ENCODE assay signal across 9 mouse cellular contexts in genomic region chr1:170907456-170908191, GRCm38 (mm10). TPM values are rescaled to one million over a fixed set of nuclear protein-coding genes. Genes with fewer than 3 reads are reported as not detected.
A peak's percentile ranks its signal among the peaks of the same experiment; 100 is the strongest.
DNase-seq lines count a peak whose midpoint lies in the region; ATAC-seq and TF ChIP-seq lines count a peak whose summit lies in the region.
"Had no signal": no experiment of that assay in that cellular context is flagged by ENCODE, and none has a peak within 500 bp of the region (broad histone marks: within the 10 kb centered on the region; RNA-seq: fewer than 3 reads in every experiment).

No protein-coding gene starts in this region.

- H3K36me3 ChIP-seq in lung, embryonic 14.5 days (ENCODE audit: insufficient read depth): no peaks in the 10 kb centered on the region
- H3K36me3 ChIP-seq in hindbrain, embryonic 16.5 days (ENCODE audit: control insufficient read depth, insufficient read depth, low read length): no peaks in the 10 kb centered on the region
- H3K36me3 ChIP-seq in liver, embryonic 11.5 days (ENCODE audit: control insufficient read depth, insufficient read depth, low read length): no peaks in the 10 kb centered on the region
- H3K36me3 ChIP-seq in neural tube, embryonic 13.5 days: no peaks in the 10 kb centered on the region

- peak; percentile 74 for DNase-seq in lung, embryonic 14.5 days
- DNase-seq in lung, postnatal 25 days (ENCODE audit: low spot score): no peak
- DNase-seq in liver, embryonic 11.5 days (ENCODE audit: low spot score): peak; percentile 44
- no peak for DNase-seq in c-Kit-positive CD71-positive TER-119-positive erythroid progenitor cells, embryonic 14.5 days (ENCODE audit: low spot score)

- under 1% methylated on average over 71 of the region's 71 CpGs for WGBS in lung, embryonic 14.5 days
- WGBS in hindbrain, embryonic 16.5 days: under 1% methylated on average over 68 of the region's 71 CpGs
- WGBS in liver, embryonic 11.5 days: 2% methylated on average over 71 of the region's 71 CpGs
- WGBS in neural tube, embryonic 13.5 days: under 1% methylated on average over 71 of the region's 71 CpGs

- H3K27me3 ChIP-seq in lung, embryonic 14.5 days (ENCODE audit: insufficient read depth, low read length): peaks cover 30% of the 10 kb centered on the region
- H3K27me3 ChIP-seq in hindbrain, embryonic 16.5 days (replicated peaks; ENCODE audit: control insufficient read depth, insufficient read depth, low read length): peaks cover 2% of the 10 kb centered on the region
- H3K27me3 ChIP-seq in liver, embryonic 11.5 days (replicated peaks; ENCODE audit: control insufficient read depth, insufficient read depth, low read length): peaks cover 43% of the 10 kb centered on the region
- H3K27me3 ChIP-seq in neural tube, embryonic 13.5 days: peaks cover 75% of the 10 kb centered on the region

- peak overlapping the region; percentile 16 for H3K9ac ChIP-seq in lung, embryonic 14.5 days
- peak overlapping the region; percentile 71 for H3K9ac ChIP-seq in hindbrain, embryonic 16.5 days (ENCODE audit: low read depth, low read length)
- H3K9ac ChIP-seq in liver, embryonic 11.5 days (ENCODE audit: low read depth, low read length): 0 out of 2 replicates have a peak overlapping the region, but pooled peaks have one; percentile 12
- H3K9ac ChIP-seq in neural tube, embryonic 13.5 days: peak overlapping the region; percentile 71

- no peak for TF ChIP-seq CTCF in lung, embryonic 14.5 days (IDR thresholded peaks at IDR 0.05; ENCODE audit: low read depth)
- no peak for TF ChIP-seq CTCF in bone marrow macrophage, adult 2 months (IDR thresholded peaks at IDR 0.05; ENCODE audit: low read depth, low read length)
- TF ChIP-seq CTCF in embryonic fibroblast, embryonic 13.5 days (IDR thresholded peaks at IDR 0.05; ENCODE audit: borderline replicate concordance, insufficient read depth, low read length): no peak

- no peak overlapping the region for H3K27ac ChIP-seq in lung, embryonic 14.5 days (ENCODE audit: low read depth)
- no peak overlapping the region for H3K27ac ChIP-seq in bone marrow macrophage, adult 2 months (ENCODE audit: insufficient read depth, low read depth, low read length)
- H3K27ac ChIP-seq in embryonic fibroblast, embryonic 13.5 days (ENCODE audit: insufficient read depth, low read length): no peak overlapping the region
- 0 out of 2 replicates have a peak overlapping the region, but pooled peaks have one; percentile 4 for H3K27ac ChIP-seq in hindbrain, embryonic 16.5 days (ENCODE audit: low read depth, low read length)
- H3K27ac ChIP-seq in liver, embryonic 11.5 days (ENCODE audit: low read depth, low read length): no peak overlapping the region
- H3K27ac ChIP-seq in neural tube, embryonic 13.5 days (replicated peaks): no peak overlapping the region
- H3K27ac ChIP-seq: macrophage had no signal

- ATAC-seq in lung, embryonic 14.5 days (ENCODE audit: insufficient read depth): peak; percentile 78; the same call in 1 of the 2 replicates
- ATAC-seq in hindbrain, embryonic 16.5 days: peak; percentile 82
- ATAC-seq in liver, embryonic 11.5 days (replicated peaks; ENCODE audit: low FRiP score): peak; percentile 36
- ATAC-seq in neural tube, embryonic 13.5 days (ENCODE audit: low read depth): peak; percentile 87

- peak overlapping the region; percentile 91 for H3K4me2 ChIP-seq in lung, embryonic 14.5 days
- peak overlapping the region; percentile 97 for H3K4me2 ChIP-seq in hindbrain, embryonic 16.5 days (ENCODE audit: low read length)
- H3K4me2 ChIP-seq in liver, embryonic 11.5 days: peak overlapping the region; percentile 80
- H3K4me2 ChIP-seq in neural tube, embryonic 13.5 days: peak overlapping the region; percentile 74

- no peaks in the 10 kb centered on the region for H3K9me3 ChIP-seq in lung, embryonic 14.5 days (ENCODE audit: low read depth, low read length)
- no peaks in the 10 kb centered on the region for H3K9me3 ChIP-seq in hindbrain, embryonic 16.5 days (ENCODE audit: control insufficient read depth, low read length)
- no peaks in the 10 kb centered on the region for H3K9me3 ChIP-seq in liver, embryonic 11.5 days (ENCODE audit: control insufficient read depth, low read length)
- H3K9me3 ChIP-seq in neural tube, embryonic 13.5 days: no peaks in the 10 kb centered on the region

- no peak for TF ChIP-seq POLR2A in bone marrow macrophage, adult 2 months (IDR thresholded peaks at IDR 0.05; ENCODE audit: borderline replicate concordance, low read depth, low read length)
- no peak for TF ChIP-seq POLR2A in embryonic fibroblast, embryonic 13.5 days (IDR thresholded peaks at IDR 0.05; ENCODE audit: low read depth, low read length)

- H3K4me1 ChIP-seq in lung, embryonic 14.5 days (ENCODE audit: insufficient read depth): peaks cover 7% of the 10 kb centered on the region; the same call in 1 of the 2 replicates
- H3K4me1 ChIP-seq in bone marrow macrophage, adult 2 months (ENCODE audit: control insufficient read depth, insufficient read depth, low read length): peaks cover 29% of the 10 kb centered on the region
- H3K4me1 ChIP-seq in embryonic fibroblast, embryonic 13.5 days (ENCODE audit: control insufficient read depth, insufficient read depth, low read length): no peaks in the 10 kb centered on the region
- peaks cover 7% of the 10 kb centered on the region for H3K4me1 ChIP-seq in hindbrain, embryonic 16.5 days (ENCODE audit: control insufficient read depth, insufficient read depth, low read depth, low read length)
- peaks cover 6% of the 10 kb centered on the region; the same call in 1 of the 2 replicates for H3K4me1 ChIP-seq in liver, embryonic 11.5 days (replicated peaks; ENCODE audit: control insufficient read depth, insufficient read depth, low read length)
- H3K4me1 ChIP-seq in neural tube, embryonic 13.5 days (replicated peaks): peaks cover 17% of the 10 kb centered on the region

- H3K4me3 ChIP-seq in lung, embryonic 14.5 days (ENCODE audit: low read depth, low read length): peak overlapping the region; percentile 50
- peak overlapping the region; percentile 54 for H3K4me3 ChIP-seq in bone marrow macrophage, adult 2 months (ENCODE audit: insufficient read depth, low read length)
- peak overlapping the region; percentile 19 for H3K4me3 ChIP-seq in embryonic fibroblast, embryonic 13.5 days (ENCODE audit: insufficient read depth, low read length)
- peak overlapping the region; percentile 66 for H3K4me3 ChIP-seq in hindbrain, embryonic 16.5 days (ENCODE audit: low read length)
- H3K4me3 ChIP-seq in liver, embryonic 11.5 days (ENCODE audit: low read depth, low read length): peak overlapping the region; percentile 48
- H3K4me3 ChIP-seq in neural tube, embryonic 13.5 days: peak overlapping the region; percentile 52

RNA-seq across cellular contexts. Expression of gene Fcrlb, which starts 5.1 kb away (rescaled TPM):
- polyA plus RNA-seq in lung, embryonic 14.5 days (2014; fragmentation: Nextera tagmentation; extraction: Ambion mirVana): not detected in 2 replicates
- polyA plus RNA-seq in bone marrow macrophage, adult 2 months (2012; ENCODE audit: insufficient read depth, insufficient read length, missing spikeins): 0.63 TPM in 1 of 2 replicates, not detected in the other
- polyA plus RNA-seq in embryonic fibroblast, embryonic 13.5 days (2011; ENCODE audit: insufficient read length, low read depth, missing spikeins): not detected in 2 replicates
- polyA plus RNA-seq in hindbrain, embryonic 16.5 days (2015; fragmentation: Nextera tagmentation; extraction: Ambion mirVana): 1.1 and 1.2 TPM in 2 replicates
- 0.14 TPM in 1 of 2 replicates, not detected in the other for polyA plus RNA-seq in liver, embryonic 11.5 days (2014; fragmentation: Nextera tagmentation; extraction: Ambion mirVana)
- polyA plus RNA-seq in neural tube, embryonic 13.5 days (2015; fragmentation: Nextera tagmentation; extraction: Ambion mirVana): 0.39 and 0.50 TPM in 2 replicates
- polyA plus RNA-seq: macrophage had no signal

RNA-seq across cellular contexts. Expression of gene Fcrla, which starts 19.8 kb away (rescaled TPM):
- not detected in 2 replicates for polyA plus RNA-seq in lung, embryonic 14.5 days (2014; fragmentation: Nextera tagmentation; extraction: Ambion mirVana)
- 0.84 TPM in 1 of 2 replicates, not detected in the other for polyA plus RNA-seq in bone marrow macrophage, adult 2 months (2012; ENCODE audit: insufficient read depth, insufficient read length, missing spikeins)
- not detected in 2 replicates for polyA plus RNA-seq in embryonic fibroblast, embryonic 13.5 days (2011; ENCODE audit: insufficient read length, low read depth, missing spikeins)
- polyA plus RNA-seq in hindbrain, embryonic 16.5 days (2015; fragmentation: Nextera tagmentation; extraction: Ambion mirVana): not detected in 2 replicates
- 0.35 and 0.45 TPM in 2 replicates for polyA plus RNA-seq in liver, embryonic 11.5 days (2014; fragmentation: Nextera tagmentation; extraction: Ambion mirVana)
- polyA plus RNA-seq in neural tube, embryonic 13.5 days (2015; fragmentation: Nextera tagmentation; extraction: Ambion mirVana): not detected in 2 replicates

RNA-seq across cellular contexts. Expression of gene Dusp12, which starts 22.3 kb away (rescaled TPM):
- 36.7 and 39.9 TPM in 2 replicates for polyA plus RNA-seq in lung, embryonic 14.5 days (2014; fragmentation: Nextera tagmentation; extraction: Ambion mirVana)
- 11.2 and 16.8 TPM in 2 replicates for polyA plus RNA-seq in bone marrow macrophage, adult 2 months (2012; ENCODE audit: insufficient read depth, insufficient read length, missing spikeins)
- polyA plus RNA-seq in embryonic fibroblast, embryonic 13.5 days (2011; ENCODE audit: insufficient read length, low read depth, missing spikeins): 20.0 and 28.4 TPM in 2 replicates
- polyA plus RNA-seq in hindbrain, embryonic 16.5 days (2015; fragmentation: Nextera tagmentation; extraction: Ambion mirVana): 44.0 and 47.0 TPM in 2 replicates
- polyA plus RNA-seq in liver, embryonic 11.5 days (2014; fragmentation: Nextera tagmentation; extraction: Ambion mirVana): 34.8 and 36.7 TPM in 2 replicates
- 39.5 and 45.3 TPM in 2 replicates for polyA plus RNA-seq in neural tube, embryonic 13.5 days (2015; fragmentation: Nextera tagmentation; extraction: Ambion mirVana)

RNA-seq across cellular contexts. Expression of gene Gm26620, which starts 22.8 kb away (rescaled TPM):
- 0.66 TPM in 1 of 2 replicates, not detected in the other for polyA plus RNA-seq in lung, embryonic 14.5 days (2014; fragmentation: Nextera tagmentation; extraction: Ambion mirVana)
- not detected in 2 replicates for polyA plus RNA-seq in bone marrow macrophage, adult 2 months (2012; ENCODE audit: insufficient read depth, insufficient read length, missing spikeins)
- not detected in 2 replicates for polyA plus RNA-seq in embryonic fibroblast, embryonic 13.5 days (2011; ENCODE audit: insufficient read length, low read depth, missing spikeins)
- 0.59 and 1.3 TPM in 2 replicates for polyA plus RNA-seq in hindbrain, embryonic 16.5 days (2015; fragmentation: Nextera tagmentation; extraction: Ambion mirVana)
- polyA plus RNA-seq in liver, embryonic 11.5 days (2014; fragmentation: Nextera tagmentation; extraction: Ambion mirVana): 0.62 TPM in 1 of 2 replicates, not detected in the other
- polyA plus RNA-seq in neural tube, embryonic 13.5 days (2015; fragmentation: Nextera tagmentation; extraction: Ambion mirVana): 0.50 and 0.55 TPM in 2 replicates

RNA-seq across cellular contexts. Expression of gene Atf6, which starts 40.1 kb away (rescaled TPM):
- 9.9 and 11.2 TPM in 2 replicates for polyA plus RNA-seq in lung, embryonic 14.5 days (2014; fragmentation: Nextera tagmentation; extraction: Ambion mirVana)
- polyA plus RNA-seq in bone marrow macrophage, adult 2 months (2012; ENCODE audit: insufficient read depth, insufficient read length, missing spikeins): 36.4 and 43.1 TPM in 2 replicates
- polyA plus RNA-seq in embryonic fibroblast, embryonic 13.5 days (2011; ENCODE audit: insufficient read length, low read depth, missing spikeins): 26.8 and 29.2 TPM in 2 replicates
- 6.5 and 7.0 TPM in 2 replicates for polyA plus RNA-seq in hindbrain, embryonic 16.5 days (2015; fragmentation: Nextera tagmentation; extraction: Ambion mirVana)
- polyA plus RNA-seq in liver, embryonic 11.5 days (2014; fragmentation: Nextera tagmentation; extraction: Ambion mirVana): 11.5 and 12.4 TPM in 2 replicates
- 7.3 and 8.1 TPM in 2 replicates for polyA plus RNA-seq in neural tube, embryonic 13.5 days (2015; fragmentation: Nextera tagmentation; extraction: Ambion mirVana)

Comparison
In these comparisons a context has a peak if more than half of its experiments do, and no peak if none do; other contexts are left out.
1. DNase-seq: peak in lung, embryonic 14.5 days (single experiment) and liver, embryonic 11.5 days (single experiment); none in lung, postnatal 25 days (single experiment) and c-Kit-positive CD71-positive TER-119-positive erythroid progenitor cells, embryonic 14.5 days (single experiment).
2. ATAC-seq: peak in every context shown above with its lines; median percentile 87 in neural tube, embryonic 13.5 days; 82 in hindbrain, embryonic 16.5 days; 78 in lung, embryonic 14.5 days; 36 in liver, embryonic 11.5 days.
3. H3K9ac ChIP-seq: peak in every context shown above with its lines; median percentile 71 in hindbrain, embryonic 16.5 days; 71 in neural tube, embryonic 13.5 days; 16 in lung, embryonic 14.5 days; 12 in liver, embryonic 11.5 days.
4. Peak in every context shown above with its lines, with median percentiles within 50 percentile points of each other: H3K4me2 ChIP-seq and H3K4me3 ChIP-seq.